Mouse (Mus musculus) MEL (cell line): Measurements from ENCODE around the gene Dnajb8. TPM values are rescaled to one million over a fixed set of nuclear protein-coding genes. Genes with fewer than 3 reads are reported as not detected.

Source experiments
- DNase-seq: peaks from one replicate; pipeline ENCODE4 v3.0.0; 2011; ENCODE audit warnings: low read depth, low spot score
- H3K27ac ChIP-seq: 2 replicates; pipeline ENCODE4 v1.5.1; 2012; ENCODE audit warnings: low read depth, mild to moderate bottlenecking, control low read depth, low read length, moderate library complexity; ENCODE audit not compliant: control insufficient read depth
- H3K27me3 ChIP-seq, 2 experiments: fragments of 150-350 bp in 1 of 2; sonication (generic) in 1 of 2; 2 replicates each; pipeline ENCODE4 v1.6.1; 2012; ENCODE audit warnings: low read length in 2 of 2, mild to moderate bottlenecking in 2 of 2, improper control_type of control experiment in 1 of 2, moderate library complexity in 1 of 2; ENCODE audit not compliant: insufficient read depth in 2 of 2, control insufficient read depth in 1 of 2
- H3K36me3 ChIP-seq, 2 experiments: 2 replicates each; pipeline ENCODE4 v1.6.1; 2012 to 2014; ENCODE audit warnings: low read length in 2 of 2, improper control_type of control experiment in 1 of 2, inconsistent platforms in 1 of 2, mild to moderate bottlenecking in 1 of 2; ENCODE audit not compliant: insufficient read depth in 2 of 2, control insufficient read depth in 1 of 2
- H3K4me1 ChIP-seq, 2 experiments: fragments of 150-350 bp in 1 of 2; sonication (generic) in 1 of 2; 2 replicates each; pipeline ENCODE4 v1.6.1; 2012; ENCODE audit warnings: low read length in 2 of 2, improper control_type of control experiment in 1 of 2, mild to moderate bottlenecking in 1 of 2; ENCODE audit not compliant: insufficient read depth in 2 of 2, control insufficient read depth in 1 of 2
- H3K4me3 ChIP-seq, 2 experiments: fragments of 150-350 bp in 1 of 2; sonication (generic) in 1 of 2; 2 replicates each; pipeline ENCODE4 v1.5.1; 2012; ENCODE audit warnings: low read depth in 2 of 2, low read length in 2 of 2, mild to moderate bottlenecking in 2 of 2, moderate library complexity in 2 of 2, control low read depth in 1 of 2, improper control_type of control experiment in 1 of 2; ENCODE audit not compliant: control insufficient read depth in 1 of 2, insufficient read depth in 1 of 2
- H3K79me2 ChIP-seq: 2 replicates; pipeline ENCODE4 v1.6.1; 2012; ENCODE audit warnings: mild to moderate bottlenecking, low read length, moderate library complexity; ENCODE audit not compliant: control insufficient read depth, poor library complexity, insufficient read depth
- H3K9ac ChIP-seq: 2 replicates; pipeline ENCODE4 v1.6.1; 2012; ENCODE audit warnings: low read depth, mild to moderate bottlenecking, control low read depth, low read length, moderate library complexity; ENCODE audit not compliant: control insufficient read depth, poor library complexity, severe bottlenecking
- H3K9me3 ChIP-seq: fragments of 150-350 bp; sonication (generic); replicated peaks from 2 replicates; pipeline ENCODE4 v1.6.1; 2012; ENCODE audit warnings: mild to moderate bottlenecking, low read length, improper control_type of control experiment, moderate library complexity; ENCODE audit not compliant: insufficient read depth
- BHLHE40 ChIP-seq: IDR thresholded peaks from 2 replicates; pipeline ENCODE4 v1.6.1; 2012; ENCODE audit warnings: low read depth, mild to moderate bottlenecking, inconsistent platforms, low read length, improper control_type of control experiment, borderline replicate concordance
- CHD1 ChIP-seq: IDR thresholded peaks from 2 replicates; pipeline ENCODE4 v1.6.1; 2012; ENCODE audit warnings: low read depth, mild to moderate bottlenecking, inconsistent platforms, low read length, improper control_type of control experiment
- CTCF ChIP-seq, 3 experiments: IDR thresholded peaks in 2 of 3; conservative IDR thresholded peaks in 1 of 3; 2 replicates each; pipeline ENCODE4 v1.5.1; 2011 to 2012; ENCODE audit warnings: low read length in 3 of 3, low read depth in 2 of 3, mild to moderate bottlenecking in 2 of 3, improper control_type of control experiment in 1 of 3, inconsistent platforms in 1 of 3, mixed read lengths in 1 of 3, moderate library complexity in 1 of 3; ENCODE audit not compliant: control insufficient read depth in 1 of 3, insufficient read depth in 1 of 3, poor library complexity in 1 of 3, severe bottlenecking in 1 of 3
- E2F4 ChIP-seq: IDR thresholded peaks from 2 replicates; pipeline ENCODE4 v1.6.1; 2011; ENCODE audit warnings: low read depth, low read length, improper control_type of control experiment, borderline replicate concordance
- EP300 ChIP-seq, 2 experiments: IDR thresholded peaks; 2 replicates each; pipeline ENCODE4 v1.6.1; 2011; ENCODE audit warnings: improper control_type of control experiment in 2 of 2, low read length in 2 of 2, low read depth in 1 of 2, mild to moderate bottlenecking in 1 of 2
- ETS1 ChIP-seq: IDR thresholded peaks from 2 replicates; pipeline ENCODE4 v1.6.1; 2012; ENCODE audit warnings: low read depth, mild to moderate bottlenecking, inconsistent platforms, low read length, improper control_type of control experiment, moderate library complexity
- GABPA ChIP-seq: IDR thresholded peaks from 2 replicates; pipeline ENCODE4 v1.6.1; 2012; ENCODE audit warnings: low read depth, mild to moderate bottlenecking, inconsistent platforms, low read length, improper control_type of control experiment, moderate library complexity
- HCFC1 ChIP-seq: IDR thresholded peaks from 2 replicates; pipeline ENCODE4 v1.6.1; 2012; ENCODE audit warnings: low read depth, mild to moderate bottlenecking, inconsistent platforms, low read length, improper control_type of control experiment, moderate library complexity
- KAT2A ChIP-seq: conservative IDR thresholded peaks from 2 replicates; pipeline ENCODE4 v1.6.1; 2012; ENCODE audit warnings: low read depth, low read length, improper control_type of control experiment, inconsistent platforms
- MAX ChIP-seq: IDR thresholded peaks from 2 replicates; pipeline ENCODE4 v1.6.1; 2011; ENCODE audit warnings: low read length, improper control_type of control experiment
- MAZ ChIP-seq: IDR thresholded peaks from 2 replicates; pipeline ENCODE4 v1.6.1; 2012; ENCODE audit warnings: low read depth, mild to moderate bottlenecking, inconsistent platforms, low read length, improper control_type of control experiment
- MEF2A ChIP-seq: IDR thresholded peaks from 2 replicates; pipeline ENCODE4 v1.6.1; 2014; ENCODE audit warnings: low read depth, mild to moderate bottlenecking, inconsistent platforms, low read length, improper control_type of control experiment; ENCODE audit not compliant: poor library complexity, insufficient replicate concordance, severe bottlenecking; ENCODE audit errors: extremely low read depth
- MXI1 ChIP-seq: IDR thresholded peaks from 2 replicates; pipeline ENCODE4 v1.6.1; 2011; ENCODE audit warnings: mild to moderate bottlenecking, low read depth, low read length, improper control_type of control experiment
- MYC ChIP-seq: IDR thresholded peaks from 2 replicates; pipeline ENCODE4 v1.6.1; 2011; ENCODE audit warnings: low read depth, mild to moderate bottlenecking, low read length, improper control_type of control experiment, moderate library complexity
- NELFE ChIP-seq: IDR thresholded peaks from 2 replicates; pipeline ENCODE4 v1.6.1; 2011; ENCODE audit warnings: low read depth, low read length, improper control_type of control experiment
- POLR2A ChIP-seq, 2 experiments: IDR thresholded peaks; 2 replicates each; pipeline ENCODE4 v1.6.1; 2011 to 2012; ENCODE audit warnings: low read length in 2 of 2, mild to moderate bottlenecking in 2 of 2, control low read depth in 1 of 2, improper control_type of control experiment in 1 of 2, low read depth in 1 of 2, moderate library complexity in 1 of 2; ENCODE audit not compliant: control insufficient read depth in 1 of 2, insufficient read depth in 1 of 2, poor library complexity in 1 of 2
- POLR2AphosphoS2 ChIP-seq: IDR thresholded peaks from 2 replicates; pipeline ENCODE4 v1.6.1; 2011; ENCODE audit warnings: low read length, improper control_type of control experiment
- POLR2AphosphoS5 ChIP-seq: IDR thresholded peaks from 2 replicates; pipeline ENCODE4 v1.6.1; 2012; ENCODE audit warnings: low read depth, borderline replicate concordance, mild to moderate bottlenecking, inconsistent platforms, low read length, moderate library complexity, mixed read lengths
- RCOR1 ChIP-seq: IDR thresholded peaks from 2 replicates; pipeline ENCODE4 v1.6.1; 2012; ENCODE audit warnings: low read depth, mild to moderate bottlenecking, inconsistent platforms, low read length, improper control_type of control experiment
- SIN3A ChIP-seq: IDR thresholded peaks from 2 replicates; pipeline ENCODE4 v1.6.1; 2012; ENCODE audit warnings: low read length, improper control_type of control experiment, inconsistent platforms
- SMC3 ChIP-seq: IDR thresholded peaks from 2 replicates; pipeline ENCODE4 v1.6.1; 2011; ENCODE audit warnings: low read depth, low read length, improper control_type of control experiment
- TAL1 ChIP-seq: IDR thresholded peaks from 2 replicates; pipeline ENCODE4 v1.6.1; 2012; ENCODE audit warnings: mild to moderate bottlenecking, inconsistent platforms, low read length, moderate library complexity, mixed read lengths
- TCF12 ChIP-seq: IDR thresholded peaks from 2 replicates; pipeline ENCODE4 v1.6.1; 2014; ENCODE audit warnings: low read depth, mild to moderate bottlenecking, inconsistent platforms, low read length, improper control_type of control experiment, moderate library complexity
- USF1 ChIP-seq: IDR thresholded peaks from 2 replicates; pipeline ENCODE4 v1.6.1; 2014; ENCODE audit warnings: low read depth, mild to moderate bottlenecking, inconsistent platforms, low read length, improper control_type of control experiment, moderate library complexity
- ZMIZ1 ChIP-seq: IDR thresholded peaks from 2 replicates; pipeline ENCODE4 v1.6.1; 2012; ENCODE audit warnings: low read depth, mild to moderate bottlenecking, inconsistent platforms, low read length, improper control_type of control experiment, moderate library complexity
- ZNF384 ChIP-seq: IDR thresholded peaks from 2 replicates; pipeline ENCODE4 v1.6.1; 2012; ENCODE audit warnings: low read depth, mild to moderate bottlenecking, inconsistent platforms, low read length, improper control_type of control experiment
- polyA plus RNA-seq, 2 experiments: library from polyadenylated mRNA; stranded (reverse) in 1 of 2; unstranded in 1 of 2; fragments of >175 nt in 1 of 2; fragments of >200 nt in 1 of 2; gene quantifications; 2 replicates each; pipeline versions ENCODE4 v1.2.1 to v1.2.4; 2012; ENCODE audit warnings: low replicate concordance in 2 of 2, low read depth in 1 of 2; ENCODE audit not compliant: insufficient read length in 2 of 2, insufficient read depth in 1 of 2, missing spikeins in 1 of 2
- total RNA-seq: library from RNA; depleted of rRNA; stranded (reverse); fragments of 300-350 nt; gene quantifications from 2 replicates; pipeline ENCODE4 v1.2.3, GENCODE M21; 2012

The Dnajb8 gene
- total and polyA plus RNA-seq, 3 experiments: not detected

DNA sequence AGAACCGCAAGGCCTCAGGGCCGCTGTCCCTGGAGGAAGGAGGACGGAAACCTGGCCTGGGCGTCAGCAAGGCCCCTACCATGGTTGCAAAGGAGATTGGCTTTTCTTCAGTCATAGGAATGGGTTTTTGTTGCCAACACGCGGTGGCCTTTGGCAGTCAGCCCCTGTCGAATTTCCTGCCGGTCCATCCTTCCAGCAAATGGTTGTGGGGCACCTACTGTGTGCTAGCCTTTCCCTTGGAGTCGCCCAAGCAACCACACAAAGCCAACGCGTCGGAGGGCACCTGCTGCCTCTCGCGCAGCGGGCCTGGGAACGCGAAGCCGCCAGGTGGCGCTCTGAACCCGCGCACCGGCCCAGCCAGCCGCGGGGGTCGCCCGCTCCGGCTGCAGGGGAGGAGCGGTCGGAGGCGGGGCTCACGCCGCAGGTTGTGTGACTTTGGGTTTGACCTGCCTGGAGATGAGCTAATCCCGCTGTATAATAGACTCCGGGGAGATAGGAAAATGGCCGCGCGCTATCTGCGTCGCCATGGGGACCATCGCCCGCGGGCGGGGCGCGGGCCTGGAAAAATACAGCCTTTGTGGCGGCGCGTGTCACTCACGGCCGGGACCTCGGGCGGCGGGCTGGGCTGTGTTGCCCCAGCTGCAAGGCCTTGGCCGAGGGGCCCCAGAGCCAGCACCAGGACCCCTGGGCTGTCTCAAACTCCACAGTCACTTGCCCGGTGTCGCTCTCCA, 32.6 kb upstream of the Dnajb8 start (continued):
- TF ChIP-seq SMC3 (peak; percentile 99), RCOR1 (peak; percentile 34; the same call in 1 of the 2 replicates), CHD1 (no peak), MAX (peak; percentile 27; the same call in 1 of the 2 replicates), POLR2AphosphoS2 (no peak), SIN3A (peak; percentile 91), MEF2A (no peak), EP300 (IDR thresholded peaks at IDR 0.05; ENCODE audit: low read depth in 1 of 2, low read length in 2 of 2) (peak in 1 of 2 experiments; percentile 49; a peak in 1 of 4 replicates), ZNF384 (no peak), ZMIZ1 (peak; percentile 80), CTCF (IDR thresholded peaks at IDR 0.05 in 2 of 3, conservative IDR thresholded peaks at IDR 0.05 in 1 of 3; ENCODE audit: control insufficient read depth in 1 of 3, insufficient read depth in 1 of 3, low read depth in 2 of 3, low read length in 3 of 3, poor library complexity in 1 of 3, severe bottlenecking in 1 of 3) (peak; percentile 76 to 98 (median 97)), GABPA (no peak), POLR2AphosphoS5 (no peak), BHLHE40 (no peak), MXI1 (peak; percentile 84)

DNA sequence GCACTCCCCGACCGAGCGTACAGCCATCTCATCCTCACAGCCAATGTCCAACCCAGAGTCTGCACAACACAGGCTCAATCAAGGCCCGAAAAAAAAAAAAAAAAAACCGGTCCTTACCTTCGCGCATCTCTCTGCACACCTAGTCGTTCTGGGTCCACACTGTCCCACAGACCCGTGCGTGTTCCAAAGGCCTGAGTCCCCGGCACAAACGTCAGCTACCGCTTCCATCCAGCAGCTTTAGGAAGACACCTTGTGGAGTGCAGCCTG, 32.1 kb upstream of the Dnajb8 start:
- Histone ChIP-seq H3K9ac (peak overlapping the region; percentile 76), H3K27ac (peak overlapping the region; percentile 90), H3K79me2 (peaks cover 24% of the 10 kb centered on the region), H3K4me1 (peaks cover 8 to 43% of the 10 kb centered on the region in 2 experiments), H3K9me3 (no peaks in the 10 kb centered on the region), H3K36me3 (peaks cover 0 to 21% of the 10 kb centered on the region in 2 experiments; a peak in 2 of 4 replicates), H3K27me3 (no peaks in the 10 kb centered on the region), H3K4me3 (peak overlapping the region; percentile 25 to 56)
- no peak for DNase-seq
- TF ChIP-seq ZNF384 (peak; percentile 79), MEF2A (no peak), POLR2A (IDR thresholded peaks at IDR 0.05; ENCODE audit: control insufficient read depth in 1 of 2, insufficient read depth in 1 of 2, low read depth in 1 of 2, low read length in 2 of 2, poor library complexity in 1 of 2) (peak in 1 of 2 experiments; percentile 39; a peak in 1 of 4 replicates)

DNA sequence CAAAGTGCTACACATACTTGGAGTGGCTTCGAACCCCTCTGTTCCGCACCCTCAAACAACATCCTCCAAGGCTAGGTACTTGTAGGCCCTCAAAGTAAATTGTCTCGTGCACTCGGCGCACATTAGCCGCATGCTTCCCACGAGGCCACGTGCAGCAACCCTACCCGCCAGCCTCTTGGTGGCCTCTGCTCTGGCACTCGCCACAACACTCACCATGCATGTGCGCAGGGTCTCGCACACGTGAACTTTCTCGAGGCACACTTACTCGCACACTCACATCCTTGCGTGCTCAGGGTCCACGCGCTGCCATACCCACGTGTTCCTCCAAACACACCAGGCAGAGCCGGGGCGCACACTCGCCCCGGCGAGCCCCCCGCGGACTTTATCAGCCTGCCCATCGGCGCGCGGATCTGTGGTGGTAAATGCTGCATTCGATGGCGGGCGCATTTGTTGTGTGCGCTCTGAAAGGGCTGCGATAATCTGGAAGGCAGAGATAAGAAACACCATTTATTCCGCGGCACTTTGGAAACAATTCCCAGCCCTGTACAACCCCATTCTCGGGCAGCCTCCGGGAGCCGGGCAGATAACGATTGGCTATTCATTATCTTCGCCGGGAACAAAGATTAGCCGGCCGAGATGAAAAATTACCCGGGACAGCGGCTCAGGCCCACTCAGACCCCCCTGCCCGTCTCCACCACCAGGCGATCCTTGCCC, 31.6 kb upstream of the Dnajb8 start:
- Histone ChIP-seq H3K4me3 (peak overlapping the region; percentile 25 to 56), H3K36me3 (peaks cover 0 to 21% of the 10 kb centered on the region in 2 experiments; a peak in 2 of 4 replicates), H3K4me1 (peaks cover 8 to 46% of the 10 kb centered on the region in 2 experiments), H3K27ac (peak overlapping the region; percentile 90), H3K79me2 (peaks cover 27% of the 10 kb centered on the region), H3K9me3 (no peaks in the 10 kb centered on the region), H3K9ac (peak overlapping the region; percentile 76), H3K27me3 (no peaks in the 10 kb centered on the region)
- DNase-seq: peak; percentile 79
- TF ChIP-seq KAT2A (no peak), EP300 (IDR thresholded peaks at IDR 0.05; ENCODE audit: low read depth in 1 of 2, low read length in 2 of 2) (peak; percentile 57 to 78; a peak in 3 of 4 replicates), MYC (peak; percentile 92), MXI1 (peak; percentile 86), MAZ (peak; percentile 53; the same call in 1 of the 2 replicates), NELFE (no peak), TCF12 (peak; percentile 82), USF1 (peak; percentile 46; the same call in 1 of the 2 replicates), ETS1 (peak; percentile 73), MAX (peak; percentile 97), BHLHE40 (peak; percentile 70), HCFC1 (no peak), TAL1 (peak; percentile 45), E2F4 (peak; percentile 24; the same call in 1 of the 2 replicates), POLR2A (IDR thresholded peaks at IDR 0.05; ENCODE audit: control insufficient read depth in 1 of 2, insufficient read depth in 1 of 2, low read depth in 1 of 2, low read length in 2 of 2, poor library complexity in 1 of 2) (peak in 1 of 2 experiments; percentile 12; a peak in 2 of 4 replicates)
